Mouse (Mus musculus): ENCODE measurements around the gene Pcgf5. TPM values are rescaled to one million over a fixed set of nuclear protein-coding genes. Genes with fewer than 3 reads are reported as not detected.

The Pcgf5 gene
- polyA plus RNA-seq, 3 experiments from 2014 or later, result 26.3 to 55.8 (median 46.6) TPM

DNA sequence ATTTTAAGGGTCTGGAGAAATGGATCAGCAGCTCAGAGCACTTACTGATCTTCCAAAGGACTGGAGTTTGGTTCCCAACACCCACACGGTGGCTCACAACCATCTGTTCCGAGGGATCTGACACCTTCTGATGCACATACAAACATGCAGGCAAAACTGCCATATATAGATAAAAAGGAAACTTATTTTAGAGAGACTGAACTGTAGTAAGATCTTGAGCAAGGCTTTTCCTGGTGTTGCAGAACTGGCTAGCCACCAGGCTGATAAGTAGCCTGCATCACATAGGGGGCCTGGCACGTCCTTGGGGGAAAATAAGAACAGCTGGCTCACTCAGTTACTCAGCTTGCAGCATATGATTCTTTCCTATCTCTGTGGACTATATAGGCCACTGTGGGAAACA, 147.4 kb downstream of the Pcgf5 start:
- ATAC-seq, result no peak

DNA sequence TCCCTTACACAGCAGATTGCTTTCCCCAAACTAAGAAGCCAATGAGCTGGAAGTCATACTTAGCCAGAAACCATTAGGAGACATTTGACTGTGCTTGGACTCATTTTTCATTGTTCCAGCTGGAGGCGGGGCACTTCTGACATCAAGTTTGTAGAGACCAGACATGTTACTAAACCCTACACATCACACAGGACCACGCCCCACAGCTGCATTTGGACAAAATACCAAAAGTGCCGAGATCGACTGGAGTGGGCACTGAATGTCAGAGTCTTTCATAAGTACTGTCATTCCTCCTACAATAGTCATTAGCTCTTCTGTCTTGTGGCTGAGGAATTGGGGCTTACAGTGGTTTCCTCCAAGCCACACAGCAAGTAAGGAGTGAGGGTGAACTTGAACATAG, 148.4 kb downstream of the Pcgf5 start:
- ATAC-seq, result no peak

DNA sequence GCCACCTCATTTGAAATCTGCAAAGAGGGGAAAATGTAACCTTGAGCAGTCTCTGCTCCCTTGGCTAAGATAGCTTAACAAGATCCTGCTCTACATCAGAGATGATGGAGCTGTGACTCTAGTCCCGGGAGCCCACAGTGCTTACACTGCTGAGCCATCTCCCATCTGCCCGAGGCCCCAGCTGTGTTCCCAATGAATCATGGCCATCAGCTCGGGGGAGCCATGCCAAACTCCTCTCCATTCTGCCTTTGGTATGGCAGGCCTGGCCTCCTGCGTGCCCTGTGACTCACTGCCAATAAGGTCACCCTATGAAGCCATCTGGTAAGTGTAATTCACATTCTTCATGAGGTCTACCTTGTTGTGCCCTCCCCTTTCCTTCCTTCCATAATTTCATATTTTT, 149.0 kb downstream of the Pcgf5 start:
- ATAC-seq, result no peak

DNA sequence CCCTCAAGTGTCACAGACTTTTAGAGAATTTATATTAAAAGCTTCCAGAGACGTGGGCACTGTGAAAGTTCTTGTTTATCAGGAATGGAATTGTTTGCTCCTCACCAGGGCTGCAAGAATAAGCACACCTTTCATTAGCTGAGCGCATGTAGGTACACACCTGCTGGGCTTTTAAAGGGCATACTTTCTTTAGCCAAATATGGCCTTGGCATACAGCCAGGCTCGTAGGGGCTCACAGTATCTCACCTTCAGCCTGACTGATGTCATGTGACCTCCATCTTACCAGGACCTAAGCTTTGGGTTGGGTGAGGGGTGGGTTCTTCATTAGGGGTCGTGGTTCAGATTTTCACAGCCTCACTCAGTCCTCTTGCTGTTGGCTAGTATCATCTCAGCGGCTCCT, 149.6 kb downstream of the Pcgf5 start:
- no peak for ATAC-seq

DNA sequence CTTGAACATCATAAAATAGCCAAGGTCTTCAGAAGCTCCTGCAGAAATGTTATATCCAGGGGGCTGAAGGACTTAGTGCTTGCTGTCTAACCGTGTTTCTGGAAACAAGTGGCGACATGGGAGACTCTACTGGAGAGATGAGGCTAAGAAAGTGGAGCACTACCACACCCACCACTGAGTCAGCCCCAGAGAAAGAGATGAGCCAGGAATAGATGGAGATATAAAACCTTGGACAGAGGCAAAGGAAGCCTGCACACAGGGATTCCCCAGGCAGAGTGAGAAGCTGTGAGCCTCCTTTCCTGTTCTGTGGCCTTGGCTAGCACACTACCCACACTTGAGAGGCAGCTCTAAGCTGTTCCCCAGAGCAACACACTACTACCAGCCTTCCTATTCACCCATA, 156.6 kb downstream of the Pcgf5 start:
- ATAC-seq, result no peak

Other genes starting within 250 kb of the Pcgf5 start
- gene Ankrd1, start 228.2 kb upstream of the Pcgf5 start, polyA plus RNA-seq (2017; shearing (Covaris generic)), result not detected
- 1 to 10 TPM; 1.4 to 2.1 (median 1.8) TPM for gene Hectd2, start 206.3 kb downstream of the Pcgf5 start, polyA plus RNA-seq (2017; shearing (Covaris generic))

Measured in inflammation-experienced regulatory T-cells, adult 6 months (primary cell).